Mouse (Mus musculus): ENCODE results near the gene Hacd2. TPM values are rescaled to one million over a fixed set of nuclear protein-coding genes. Genes with fewer than 3 reads are reported as not detected.

Hacd2 gene
- polyA plus RNA-seq, 1 experiment from 2014 or later: 49.1 TPM

DNA sequence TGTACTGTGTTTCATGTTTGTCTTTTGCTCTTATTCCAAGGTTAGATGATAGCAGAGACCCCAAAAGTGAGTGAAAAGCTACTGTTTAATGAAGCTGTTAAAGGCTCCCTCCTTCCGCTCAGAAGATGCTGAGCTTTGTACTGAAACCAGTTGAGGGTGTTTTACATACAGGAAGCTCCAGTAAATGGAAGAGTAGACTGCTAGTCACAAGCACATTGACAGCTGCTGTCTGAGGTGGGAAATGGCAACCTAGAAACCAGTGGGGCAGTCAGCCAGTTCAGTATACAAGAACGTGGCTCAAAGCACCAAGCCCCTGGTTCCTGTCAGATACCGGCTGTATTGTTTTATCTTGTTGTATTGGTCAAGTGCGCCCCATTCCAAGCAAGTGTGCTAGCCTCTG is 46.7 kb downstream of the Hacd2 start:
- no peak for ATAC-seq (replicated peaks; ENCODE audit: low FRiP score)

DNA sequence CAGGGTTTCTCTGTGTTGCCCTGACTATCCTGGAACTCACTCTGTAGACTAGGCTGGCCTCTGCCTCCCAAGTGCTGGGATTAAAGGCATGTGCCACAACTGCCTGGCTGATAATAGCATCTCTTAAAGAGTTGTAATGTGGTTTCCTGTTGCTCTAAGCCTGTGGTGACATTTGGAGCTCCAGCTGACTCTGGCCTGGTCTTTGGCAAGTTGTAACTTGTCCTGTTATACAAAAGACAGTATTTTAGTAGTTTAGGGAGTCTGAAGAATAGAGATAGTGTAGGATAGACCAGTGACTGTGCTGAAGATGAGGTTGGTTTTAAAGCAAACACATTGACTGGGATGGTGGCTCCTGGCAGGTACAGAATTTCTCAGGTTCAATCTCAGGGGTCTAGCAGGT is 52.2 kb downstream of the Hacd2 start:
- no peak overlapping the region for H3K27ac ChIP-seq (ENCODE audit: low read depth, low read length)
- H3K9ac ChIP-seq (ENCODE audit: low read depth, low read length): no peak overlapping the region
- H3K36me3 ChIP-seq (ENCODE audit: control insufficient read depth, insufficient read depth, low read length): no peaks in the 10 kb centered on the region
- no peaks in the 10 kb centered on the region for H3K9me3 ChIP-seq (ENCODE audit: control insufficient read depth, low read length)
- no peak overlapping the region for H3K4me2 ChIP-seq
- H3K4me1 ChIP-seq (replicated peaks; ENCODE audit: control insufficient read depth, insufficient read depth, low read length): no peaks in the 10 kb centered on the region
- no peak overlapping the region for H3K4me3 ChIP-seq (ENCODE audit: low read depth, low read length)
- DNase-seq (ENCODE audit: low spot score): no peak
- H3K27me3 ChIP-seq (replicated peaks; ENCODE audit: control insufficient read depth, insufficient read depth, low read length): no peaks in the 10 kb centered on the region
- ATAC-seq (replicated peaks; ENCODE audit: low FRiP score): no peak

More for the DNA sequence above, 46.7 kb downstream of the Hacd2 start:
- H3K4me2 ChIP-seq: no peak overlapping the region
- H3K4me3 ChIP-seq (ENCODE audit: low read depth, low read length): no peak overlapping the region
- H3K27ac ChIP-seq (ENCODE audit: low read depth, low read length): no peak overlapping the region
- H3K9ac ChIP-seq (ENCODE audit: low read depth, low read length): no peak overlapping the region
- no peaks in the 10 kb centered on the region for H3K9me3 ChIP-seq (ENCODE audit: control insufficient read depth, low read length)
- no peaks in the 10 kb centered on the region for H3K4me1 ChIP-seq (replicated peaks; ENCODE audit: control insufficient read depth, insufficient read depth, low read length)
- DNase-seq (ENCODE audit: low spot score): no peak
- WGBS: 78% methylated on average over 4 of the region's 4 CpGs
- H3K36me3 ChIP-seq (ENCODE audit: control insufficient read depth, insufficient read depth, low read length): no peaks in the 10 kb centered on the region
- no peaks in the 10 kb centered on the region for H3K27me3 ChIP-seq (replicated peaks; ENCODE audit: control insufficient read depth, insufficient read depth, low read length)

GRCm38 (mm10) chr16:35075643-35076042 is 53.4 kb downstream of the Hacd2 start:
- H3K4me1 ChIP-seq (replicated peaks; ENCODE audit: control insufficient read depth, insufficient read depth, low read length): no peaks in the 10 kb centered on the region
- ATAC-seq (replicated peaks; ENCODE audit: low FRiP score): no peak
- no peak for DNase-seq (ENCODE audit: low spot score)
- H3K4me2 ChIP-seq: no peak overlapping the region
- H3K9ac ChIP-seq (ENCODE audit: low read depth, low read length): no peak overlapping the region
- 86% methylated on average over 3 of the region's 3 CpGs for WGBS
- H3K9me3 ChIP-seq (ENCODE audit: control insufficient read depth, low read length): no peaks in the 10 kb centered on the region
- no peak overlapping the region for H3K4me3 ChIP-seq (ENCODE audit: low read depth, low read length)
- no peaks in the 10 kb centered on the region; the same call in 1 of the 2 replicates for H3K36me3 ChIP-seq (ENCODE audit: control insufficient read depth, insufficient read depth, low read length)
- H3K27me3 ChIP-seq (replicated peaks; ENCODE audit: control insufficient read depth, insufficient read depth, low read length): no peaks in the 10 kb centered on the region
- no peak overlapping the region for H3K27ac ChIP-seq (ENCODE audit: low read depth, low read length)

DNA sequence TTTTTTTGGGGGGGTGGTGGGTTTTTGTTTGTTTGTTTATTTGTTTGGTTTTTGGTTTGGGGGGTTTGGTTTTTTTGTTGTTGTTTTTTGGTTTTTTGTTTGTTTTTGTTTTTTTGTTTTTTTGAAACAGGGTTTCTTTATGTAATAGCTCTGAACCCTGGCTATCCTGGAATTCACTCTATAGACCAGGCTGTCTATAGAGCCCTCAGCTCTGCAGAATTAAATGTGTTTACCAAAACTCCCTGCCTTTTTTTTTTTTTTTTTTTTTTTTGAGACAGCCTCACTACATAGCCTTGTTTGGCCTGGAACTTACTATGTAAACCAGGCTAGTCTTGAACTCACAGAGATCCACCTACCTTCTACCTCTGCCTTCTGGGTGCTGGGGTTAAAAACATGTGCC is 71.3 kb downstream of the Hacd2 start:
- H3K4me1 ChIP-seq (replicated peaks; ENCODE audit: control insufficient read depth, insufficient read depth, low read length): no peaks in the 10 kb centered on the region
- ATAC-seq (replicated peaks; ENCODE audit: low FRiP score) (no peak), DNase-seq (ENCODE audit: low spot score) (no peak)
- 0 out of 2 replicates have a peak, but pooled peaks cover 2% of the 10 kb centered on the region for H3K36me3 ChIP-seq (ENCODE audit: control insufficient read depth, insufficient read depth, low read length)
- no peak overlapping the region for H3K27ac ChIP-seq (ENCODE audit: low read depth, low read length)
- H3K4me2 ChIP-seq: no peak overlapping the region
- no peak overlapping the region for H3K4me3 ChIP-seq (ENCODE audit: low read depth, low read length)
- H3K9me3 ChIP-seq (ENCODE audit: control insufficient read depth, low read length): no peaks in the 10 kb centered on the region
- no peaks in the 10 kb centered on the region for H3K27me3 ChIP-seq (replicated peaks; ENCODE audit: control insufficient read depth, insufficient read depth, low read length)
- H3K9ac ChIP-seq (ENCODE audit: low read depth, low read length): no peak overlapping the region

GRCm38 (mm10) chr16:35097870-35098530 is 75.8 kb downstream of the Hacd2 start:
- ATAC-seq (replicated peaks; ENCODE audit: low FRiP score) (no peak), DNase-seq (ENCODE audit: low spot score) (no peak)
- Histone ChIP-seq H3K4me3 (ENCODE audit: low read depth, low read length) (no peak overlapping the region), H3K4me2 (no peak overlapping the region), H3K36me3 (ENCODE audit: control insufficient read depth, insufficient read depth, low read length) (0 out of 2 replicates have a peak, but pooled peaks cover 2% of the 10 kb centered on the region), H3K9ac (ENCODE audit: low read depth, low read length) (no peak overlapping the region), H3K9me3 (ENCODE audit: control insufficient read depth, low read length) (no peaks in the 10 kb centered on the region), H3K4me1 (replicated peaks; ENCODE audit: control insufficient read depth, insufficient read depth, low read length) (no peaks in the 10 kb centered on the region), H3K27me3 (replicated peaks; ENCODE audit: control insufficient read depth, insufficient read depth, low read length) (no peaks in the 10 kb centered on the region), H3K27ac (ENCODE audit: low read depth, low read length) (no peak overlapping the region)
- WGBS: 77% methylated on average over 3 of the region's 3 CpGs

GRCm38 (mm10) chr16:35101751-35102420 is 79.7 kb downstream of the Hacd2 start:
- DNase-seq (ENCODE audit: low spot score): no peak
- Histone ChIP-seq H3K4me1 (replicated peaks; ENCODE audit: control insufficient read depth, insufficient read depth, low read length) (no peaks in the 10 kb centered on the region), H3K9ac (ENCODE audit: low read depth, low read length) (no peak overlapping the region), H3K27me3 (replicated peaks; ENCODE audit: control insufficient read depth, insufficient read depth, low read length) (no peaks in the 10 kb centered on the region), H3K4me2 (no peak overlapping the region), H3K27ac (ENCODE audit: low read depth, low read length) (no peak overlapping the region), H3K36me3 (ENCODE audit: control insufficient read depth, insufficient read depth, low read length) (no peaks in the 10 kb centered on the region; the same call in none of the 2 replicates), H3K4me3 (ENCODE audit: low read depth, low read length) (no peak overlapping the region), H3K9me3 (ENCODE audit: control insufficient read depth, low read length) (no peaks in the 10 kb centered on the region)
- no peak for ATAC-seq (replicated peaks; ENCODE audit: low FRiP score)
- WGBS: 87% methylated on average over 12 of the region's 12 CpGs

DNA sequence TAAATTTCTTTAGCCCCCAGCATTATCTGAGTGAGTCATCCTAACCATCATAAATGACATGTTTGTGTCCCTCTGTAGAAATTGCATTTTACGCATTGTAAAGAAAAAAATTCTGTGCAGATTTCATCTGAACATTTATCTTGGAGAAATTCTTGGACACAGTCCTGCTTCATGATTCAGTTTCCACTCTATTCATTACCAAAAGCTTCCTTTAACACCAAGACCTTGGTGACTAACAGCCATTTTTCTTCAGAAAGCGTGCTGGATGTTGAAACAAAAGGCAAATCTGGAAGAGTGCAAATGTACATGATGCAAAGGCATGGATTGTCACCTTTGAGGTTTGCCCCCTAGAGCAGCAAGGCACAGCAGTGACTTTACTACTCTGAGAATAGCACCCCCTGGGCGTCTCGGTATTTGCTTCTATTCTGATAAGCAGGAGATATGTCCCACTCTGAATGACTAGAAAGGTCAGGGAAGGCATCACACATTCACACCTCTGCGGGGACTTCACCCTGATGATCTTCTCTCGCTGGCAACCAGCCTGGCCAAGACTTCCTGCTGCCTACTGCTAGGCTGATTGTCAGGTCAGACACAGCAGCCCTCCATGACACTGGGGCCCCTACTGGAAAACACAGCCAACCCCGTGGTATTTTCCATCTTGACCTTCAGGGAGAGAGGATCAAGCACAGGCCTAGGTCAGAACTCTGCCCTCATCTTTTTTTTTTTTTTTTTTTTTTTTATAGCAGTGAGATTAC is 80.8 kb downstream of the Hacd2 start:
- no peak for DNase-seq (ENCODE audit: low spot score)
- Histone ChIP-seq H3K4me3 (ENCODE audit: low read depth, low read length) (no peak overlapping the region), H3K36me3 (ENCODE audit: control insufficient read depth, insufficient read depth, low read length) (no peaks in the 10 kb centered on the region; the same call in none of the 2 replicates), H3K4me2 (no peak overlapping the region), H3K9me3 (ENCODE audit: control insufficient read depth, low read length) (no peaks in the 10 kb centered on the region), H3K27me3 (replicated peaks; ENCODE audit: control insufficient read depth, insufficient read depth, low read length) (no peaks in the 10 kb centered on the region), H3K9ac (ENCODE audit: low read depth, low read length) (no peak overlapping the region), H3K27ac (ENCODE audit: low read depth, low read length) (no peak overlapping the region), H3K4me1 (replicated peaks; ENCODE audit: control insufficient read depth, insufficient read depth, low read length) (no peaks in the 10 kb centered on the region)
- ATAC-seq (replicated peaks; ENCODE audit: low FRiP score): no peak
- 61% methylated on average over 7 of the region's 7 CpGs for WGBS

GRCm38 (mm10) chr16:35107985-35108384 is 85.8 kb downstream of the Hacd2 start:
- H3K4me2 ChIP-seq: no peak overlapping the region
- no peak overlapping the region for H3K4me3 ChIP-seq (ENCODE audit: low read depth, low read length)
- H3K27ac ChIP-seq (ENCODE audit: low read depth, low read length): no peak overlapping the region
- H3K27me3 ChIP-seq (replicated peaks; ENCODE audit: control insufficient read depth, insufficient read depth, low read length): no peaks in the 10 kb centered on the region
- ATAC-seq (replicated peaks; ENCODE audit: low FRiP score): no peak
- no peak for DNase-seq (ENCODE audit: low spot score)
- no peak overlapping the region for H3K9ac ChIP-seq (ENCODE audit: low read depth, low read length)
- WGBS: 83% methylated on average over 6 of the region's 6 CpGs
- H3K9me3 ChIP-seq (ENCODE audit: control insufficient read depth, low read length): no peaks in the 10 kb centered on the region
- no peaks in the 10 kb centered on the region; the same call in none of the 2 replicates for H3K36me3 ChIP-seq (ENCODE audit: control insufficient read depth, insufficient read depth, low read length)
- H3K4me1 ChIP-seq (replicated peaks; ENCODE audit: control insufficient read depth, insufficient read depth, low read length): no peaks in the 10 kb centered on the region

Measured in liver, embryonic 11.5 days (tissue).